Mouse (Mus musculus): ENCODE measurements around the gene Emc9. TPM values are rescaled to one million over a fixed set of nuclear protein-coding genes. Genes with fewer than 3 reads are reported as not detected.
A peak's percentile ranks its signal among the peaks of the same experiment; 100 is the strongest.

Emc9 gene
- total RNA-seq, 2 experiments from 2014 or later, result 66.8 to 70.0 TPM

DNA sequence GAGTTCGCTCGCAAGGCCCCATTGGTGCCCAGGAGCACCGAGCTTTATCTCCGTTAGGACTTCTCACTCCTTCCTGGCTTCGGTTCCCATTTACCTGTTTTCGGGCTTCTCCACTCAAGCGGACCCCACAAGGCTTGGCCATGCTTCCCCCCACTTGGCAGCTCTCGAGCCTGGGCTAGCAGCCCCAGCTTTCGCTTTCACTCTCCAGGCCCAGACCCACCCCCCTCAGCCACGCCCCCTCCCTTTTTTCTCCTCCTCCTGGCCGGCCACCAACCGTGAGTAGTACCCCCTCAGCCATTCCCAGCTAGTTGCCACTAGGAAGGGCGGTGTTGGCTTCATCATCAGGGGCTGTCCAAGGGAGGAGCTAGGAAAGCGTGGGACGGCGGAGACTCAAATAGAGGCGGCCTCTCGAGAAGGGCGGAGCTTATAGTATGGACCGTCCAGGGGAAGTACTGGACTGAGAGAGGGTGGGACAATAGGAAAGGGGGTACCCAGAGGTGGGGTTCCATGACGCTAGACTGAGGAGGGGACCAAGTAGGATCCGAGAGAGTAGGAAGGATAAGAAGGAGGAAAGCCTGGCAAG, 5.7 kb upstream of the Emc9 start, which contains the start of gene Psme2:
Gene Psme2, minus strand, starts transcription at position 366 of the 583 bp plus-strand sequence.
- DNase-seq, result peak; percentile 96 to 99

DNA sequence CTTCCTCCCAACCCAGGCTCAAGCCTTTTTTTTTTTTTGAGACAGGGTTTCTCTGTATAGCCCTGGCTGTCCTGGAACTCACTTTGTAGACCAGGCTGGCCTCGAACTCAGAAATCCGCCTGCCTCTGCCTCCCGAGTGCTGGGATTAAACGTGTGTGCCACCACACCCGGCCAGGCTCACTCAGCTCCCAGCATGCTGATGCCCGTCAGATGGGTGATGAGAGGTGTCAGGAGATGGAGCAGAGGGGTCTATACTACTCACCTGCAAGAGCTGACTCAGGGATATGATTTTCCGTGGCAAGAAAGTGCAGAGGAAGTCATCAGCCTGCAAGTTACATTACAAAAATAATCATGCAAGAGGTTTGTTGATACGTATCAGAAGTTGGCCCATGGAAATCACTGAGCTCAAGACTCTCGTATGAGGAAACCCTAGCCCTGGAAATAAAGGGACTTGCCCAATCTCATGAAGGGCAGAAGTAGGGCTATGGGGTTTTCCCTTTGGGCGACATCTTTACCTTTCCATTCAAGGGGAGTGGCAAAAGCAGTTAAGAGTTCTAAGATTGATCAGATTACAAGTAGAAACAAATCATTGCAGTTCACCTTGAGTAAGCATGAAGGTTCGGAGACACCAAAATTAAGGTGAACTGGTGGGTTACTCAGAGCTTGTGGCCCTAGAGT, 4.8 kb upstream of the Emc9 start:
- DNase-seq, result no peak

DNA sequence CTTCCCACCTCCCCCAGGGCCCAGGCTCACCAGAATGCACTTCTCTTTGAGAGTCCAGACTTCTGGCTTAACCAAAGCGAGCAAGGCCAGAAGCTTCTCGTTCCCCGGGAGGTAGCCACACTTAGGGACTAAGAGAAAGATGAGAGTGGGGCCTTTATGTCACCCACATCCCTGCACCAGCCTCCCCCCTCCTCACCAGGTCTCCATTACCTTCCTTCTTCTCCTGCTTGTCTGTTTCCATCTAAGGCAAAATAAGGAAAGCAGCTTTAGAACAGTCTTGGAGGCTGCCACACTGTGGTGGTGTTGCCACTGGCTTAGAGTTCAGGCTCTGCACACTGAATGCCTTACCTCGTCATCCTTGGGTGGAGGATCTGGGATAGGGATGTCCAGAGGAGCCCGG, 4.2 kb upstream of the Emc9 start:
- DNase-seq, result no peak

DNA sequence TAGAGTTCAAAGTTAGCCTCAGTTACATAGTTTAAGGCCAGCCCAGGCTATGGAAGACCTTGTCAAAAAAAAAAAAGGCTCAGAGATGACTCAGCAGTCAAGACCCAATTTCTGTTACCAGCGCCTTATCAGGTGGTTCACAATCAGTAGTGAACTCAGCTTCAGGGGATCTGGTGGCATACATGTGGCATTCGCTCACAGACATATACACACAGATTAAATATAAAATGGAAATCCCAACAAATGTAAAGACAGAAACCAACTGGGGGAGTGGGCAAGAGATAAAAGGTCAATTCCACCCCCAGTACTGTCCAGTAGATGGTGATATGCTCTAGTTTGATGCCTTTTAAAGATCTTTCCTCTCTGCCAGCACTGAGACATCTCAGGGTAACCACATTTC, 1.0 kb upstream of the Emc9 start:
- no peak for DNase-seq

DNA sequence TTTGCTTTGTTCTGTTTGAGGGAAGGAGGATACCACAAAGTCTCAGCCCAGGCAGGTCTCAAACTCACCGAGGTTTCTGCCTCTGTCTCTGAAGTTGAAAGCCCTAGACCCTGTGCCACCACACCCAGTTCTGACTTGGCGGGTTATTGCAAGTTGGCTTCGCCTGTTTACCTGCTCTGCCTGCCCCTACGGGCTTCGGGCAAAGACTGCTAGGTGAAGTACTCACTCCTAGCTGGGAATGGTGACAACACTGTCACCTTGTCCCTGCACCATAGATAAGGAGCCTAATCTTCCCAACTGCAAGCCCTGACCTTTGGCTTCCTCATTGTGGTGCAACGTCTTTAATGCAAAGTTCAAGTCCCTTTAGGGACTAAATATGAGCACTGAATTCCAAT, 461 bp upstream of the Emc9 start:
- DNase-seq, result peak in 1 of 2 experiments; percentile 49

DNA sequence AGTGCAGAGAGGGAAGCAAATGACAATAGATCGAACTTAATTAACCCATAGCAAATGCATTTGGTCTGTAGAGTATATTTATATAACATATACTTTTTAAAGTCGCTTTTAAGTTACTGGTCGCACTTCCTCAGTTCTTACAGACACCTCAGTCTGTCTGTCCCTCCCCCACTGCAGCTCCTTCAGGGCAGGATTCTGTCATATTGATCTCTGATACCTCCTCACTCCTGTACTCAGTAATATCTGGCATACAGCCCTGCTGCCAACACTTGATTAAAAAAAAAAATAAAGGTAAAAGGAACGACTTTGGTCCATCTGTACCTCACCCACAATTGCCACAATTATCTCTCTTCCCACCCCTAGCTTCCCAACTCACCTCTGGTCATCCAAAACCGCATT, 800 bp downstream of the Emc9 start:
- no peak for DNase-seq

DNA sequence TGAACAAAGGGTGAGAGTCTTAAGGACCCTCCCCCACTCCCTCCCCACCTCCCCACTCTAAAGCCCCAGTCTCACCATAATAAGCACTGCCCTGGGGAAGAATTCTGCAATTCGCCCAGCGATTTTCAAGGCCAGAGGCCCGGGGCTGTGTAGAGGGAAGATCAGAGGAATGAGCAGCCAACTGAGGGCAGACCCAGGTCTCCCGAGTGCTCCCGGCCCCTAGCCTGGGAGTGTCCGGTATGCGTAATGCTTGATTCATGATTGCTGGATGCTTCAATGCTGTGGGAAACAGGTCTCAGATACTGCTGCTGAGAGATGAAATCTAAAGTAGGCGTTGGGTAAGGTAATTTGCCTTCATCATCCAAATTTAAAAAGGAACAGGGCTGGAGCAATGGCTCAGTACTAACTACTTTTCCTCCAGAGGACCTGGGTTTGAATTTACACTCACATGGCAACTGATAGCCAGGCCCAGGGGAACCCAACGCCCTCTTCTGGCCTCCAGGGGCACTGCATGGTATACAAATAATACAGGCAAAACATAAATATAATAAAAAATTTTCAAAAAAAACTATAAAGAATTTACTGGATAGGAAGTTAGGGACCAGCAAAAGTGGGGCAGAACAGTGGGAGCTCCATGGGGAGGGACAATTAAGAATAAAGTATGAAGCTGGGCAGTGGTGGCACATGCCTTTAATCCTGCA, 3.0 kb downstream of the Emc9 start:
- no peak for DNase-seq

DNA sequence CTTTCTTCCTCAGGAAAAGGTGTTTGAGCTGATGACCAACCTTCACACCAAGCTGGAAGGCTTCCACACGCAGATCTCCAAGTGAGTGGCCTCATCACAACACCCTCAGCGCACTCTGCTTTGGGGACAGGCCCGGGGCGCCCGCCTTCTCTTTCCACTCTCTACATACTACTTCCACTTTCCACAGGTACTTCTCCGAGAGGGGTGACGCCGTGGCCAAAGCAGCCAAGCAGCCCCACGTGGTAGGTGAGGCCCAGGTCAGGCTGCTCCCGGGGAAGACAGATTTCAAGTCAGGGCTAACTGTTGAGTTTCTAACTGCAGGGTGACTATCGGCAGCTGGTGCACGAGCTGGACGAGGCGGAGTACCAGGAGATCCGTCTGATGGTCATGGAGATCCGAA, 4.4 kb downstream of the Emc9 start:
- no peak for DNase-seq

DNA sequence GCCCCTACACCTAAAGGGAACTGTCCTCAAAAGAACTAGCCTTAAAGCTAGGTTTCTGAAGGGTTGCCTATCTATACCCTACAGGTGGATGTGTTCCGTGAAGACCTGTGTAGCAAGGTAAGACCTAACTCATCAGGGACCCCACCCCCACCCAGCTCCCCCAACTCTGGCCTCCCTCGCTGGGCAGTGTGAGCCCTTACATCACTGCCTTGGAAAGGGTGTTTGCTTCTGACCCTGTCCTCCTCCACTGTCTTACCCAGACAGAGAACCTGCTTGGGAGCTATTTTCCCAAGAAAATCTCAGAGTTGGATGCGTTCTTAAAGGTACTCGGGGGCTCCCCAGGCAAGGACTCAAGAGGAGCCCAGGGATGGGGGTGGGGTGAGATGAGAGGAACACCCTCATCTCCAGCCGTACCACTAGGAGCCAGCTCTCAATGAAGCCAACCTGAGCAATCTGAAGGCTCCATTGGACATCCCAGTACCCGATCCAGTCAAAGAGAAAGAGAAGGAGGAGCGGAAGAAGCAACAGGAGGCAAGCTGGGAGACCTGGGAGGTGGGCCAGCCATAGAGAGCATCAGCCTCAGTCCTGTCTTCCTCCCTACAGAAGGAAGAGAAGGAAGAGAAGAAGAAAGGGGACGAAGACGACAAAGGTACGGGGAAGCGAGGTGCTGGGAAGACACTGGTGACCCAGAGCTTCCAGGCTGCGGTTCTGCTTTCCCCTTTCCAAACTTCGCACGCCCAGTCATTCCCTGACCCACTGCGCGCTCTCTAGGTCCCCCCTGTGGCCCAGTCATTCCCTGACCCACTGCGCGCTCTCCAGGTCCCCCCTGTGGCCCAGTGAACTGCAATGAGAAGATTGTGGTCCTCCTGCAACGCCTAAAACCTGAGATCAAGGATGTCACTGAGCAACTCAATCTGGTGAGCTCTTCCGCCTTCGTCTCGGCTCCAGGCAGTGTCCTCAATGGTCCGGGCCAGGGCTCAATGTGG, 5.3 kb downstream of the Emc9 start:
- no peak for DNase-seq

DNA sequence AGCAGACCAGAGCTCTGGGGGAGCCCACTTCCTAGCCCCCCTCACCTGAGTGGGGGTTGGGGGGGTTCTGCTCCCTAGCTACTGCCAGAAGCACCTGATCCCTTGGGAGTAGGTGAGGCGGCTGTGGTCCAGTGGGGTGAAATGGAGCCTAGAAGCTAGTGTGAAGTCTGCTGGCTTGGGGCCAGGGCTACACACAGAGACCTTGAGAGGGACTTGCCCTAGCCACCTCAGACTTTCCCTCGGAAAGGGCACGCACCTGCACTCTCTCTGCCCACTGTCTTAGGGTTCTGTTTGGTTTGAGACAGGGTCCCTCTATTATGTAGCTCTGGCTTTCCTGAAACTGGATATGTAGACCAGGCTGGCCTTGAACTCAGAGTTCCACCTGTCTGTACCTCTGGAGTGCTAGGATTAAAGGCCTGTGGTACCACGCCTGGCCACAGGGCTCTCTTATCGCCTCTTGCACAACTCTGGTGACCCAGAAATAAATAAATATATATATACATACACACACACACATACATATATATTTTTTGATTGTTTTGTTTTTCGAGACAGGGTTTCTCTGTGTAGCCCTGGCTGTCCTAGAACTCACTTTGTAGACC, 6.3 kb downstream of the Emc9 start:
- peak in 1 of 2 experiments; percentile 70 for DNase-seq

DNA sequence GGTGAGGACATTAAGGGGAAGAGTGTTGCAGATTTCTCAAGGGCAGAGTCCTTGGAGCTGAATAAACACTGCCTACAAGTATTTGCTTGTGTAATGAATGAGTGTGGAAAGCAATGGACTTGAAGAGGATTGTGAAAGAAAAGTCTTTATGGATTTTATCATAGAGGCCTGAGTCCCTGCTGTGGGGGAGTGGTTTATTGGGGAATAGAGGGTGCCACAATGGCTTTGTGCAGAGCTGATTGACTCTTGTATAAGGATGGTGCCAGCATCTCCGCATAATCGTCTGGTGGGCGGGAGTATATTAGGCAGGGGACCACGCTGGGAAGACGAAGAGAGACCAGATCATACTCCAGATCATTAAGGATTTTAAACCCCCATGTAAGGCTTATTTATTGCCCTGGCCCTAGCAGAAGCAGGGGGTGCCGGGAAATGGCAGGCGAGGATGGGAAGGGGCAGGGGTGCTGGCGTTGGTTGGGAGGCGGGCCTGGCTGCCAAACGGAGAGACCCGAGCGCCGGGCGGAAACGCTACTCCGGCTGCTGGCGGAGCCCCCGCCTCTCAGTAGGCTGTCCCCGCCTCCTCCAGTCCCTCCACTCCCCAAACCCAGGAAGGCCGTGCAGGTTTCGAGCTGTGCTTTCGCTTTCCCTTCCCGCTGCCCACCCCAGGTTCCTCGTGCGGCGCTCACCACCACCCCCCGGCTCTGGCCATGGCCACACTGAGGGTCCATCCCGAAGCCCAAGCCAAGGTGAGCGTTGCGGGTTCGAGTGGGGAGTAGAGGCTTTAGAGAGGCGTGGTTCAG, 7.0 kb downstream of the Emc9 start, which contains the start of gene Psme1:
Gene Psme1, plus strand, starts transcription at position 253 of the 797 bp plus-strand sequence.
- DNase-seq, result peak; percentile 84 to 92

DNA sequence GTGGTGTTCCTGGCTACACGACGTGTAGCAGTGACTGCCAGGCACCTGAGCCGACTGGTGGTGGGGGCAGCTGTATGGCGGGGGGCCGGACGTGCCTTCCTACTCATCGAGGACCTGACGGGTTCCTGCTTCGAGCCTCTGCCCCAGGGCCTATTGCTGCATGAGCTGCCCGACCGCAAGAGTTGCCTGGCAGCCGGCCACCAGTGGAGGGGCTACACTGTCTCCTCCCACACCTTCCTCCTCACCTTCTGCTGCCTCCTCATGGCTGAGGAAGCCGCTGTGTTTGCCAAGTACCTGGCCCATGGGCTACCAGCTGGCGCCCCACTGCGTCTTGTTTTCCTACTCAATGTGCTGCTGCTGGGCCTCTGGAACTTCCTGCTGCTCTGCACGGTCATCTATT, 8.7 kb downstream of the Emc9 start:
- peak in 1 of 2 experiments; percentile 41 for DNase-seq

DNA sequence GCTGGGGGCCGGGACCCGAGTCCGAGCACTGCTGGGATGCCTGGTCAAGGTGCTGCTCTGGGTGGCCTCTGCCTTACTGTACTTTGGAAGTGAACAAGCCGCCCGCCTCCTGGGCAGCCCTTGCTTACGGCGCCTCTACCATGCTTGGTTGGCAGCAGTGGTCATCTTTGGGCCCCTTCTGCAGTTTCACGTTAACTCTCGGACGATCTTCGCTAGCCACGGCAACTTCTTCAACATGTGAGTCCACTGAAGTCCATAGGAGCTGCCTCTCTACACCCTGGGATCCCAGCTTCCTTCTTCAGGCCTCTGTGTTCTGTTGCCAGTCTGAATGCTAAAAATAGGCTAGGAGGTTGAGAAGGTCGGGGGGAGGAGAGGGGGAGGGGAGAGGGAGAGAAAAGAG, 9.4 kb downstream of the Emc9 start:
- peak; percentile 51 to 55 for DNase-seq

DNA sequence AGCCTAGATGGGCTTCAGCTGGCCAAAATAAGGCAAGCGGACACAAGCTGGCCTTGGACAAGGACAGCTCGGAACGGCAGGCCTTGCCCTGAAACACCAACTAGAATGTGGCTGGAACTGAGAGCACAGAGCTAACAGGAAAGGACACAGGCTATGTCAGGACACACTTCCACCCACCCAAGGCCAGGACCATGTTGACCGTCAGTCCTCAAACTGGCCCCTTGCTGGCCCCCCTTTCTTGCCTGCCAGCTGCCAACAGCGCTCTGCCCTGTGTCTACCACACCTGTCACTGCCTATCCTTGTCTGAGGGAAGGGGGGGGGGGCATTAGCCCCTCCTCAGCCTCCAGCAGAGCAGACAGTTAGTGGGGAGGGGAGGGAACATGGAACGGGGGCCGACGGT, 9.8 kb downstream of the Emc9 start, which contains the start of gene Fitm1:
Gene Fitm1, plus strand, starts transcription at position 316 of the 400 bp plus-strand sequence.
- peak; percentile 62 to 78 for DNase-seq

DNA sequence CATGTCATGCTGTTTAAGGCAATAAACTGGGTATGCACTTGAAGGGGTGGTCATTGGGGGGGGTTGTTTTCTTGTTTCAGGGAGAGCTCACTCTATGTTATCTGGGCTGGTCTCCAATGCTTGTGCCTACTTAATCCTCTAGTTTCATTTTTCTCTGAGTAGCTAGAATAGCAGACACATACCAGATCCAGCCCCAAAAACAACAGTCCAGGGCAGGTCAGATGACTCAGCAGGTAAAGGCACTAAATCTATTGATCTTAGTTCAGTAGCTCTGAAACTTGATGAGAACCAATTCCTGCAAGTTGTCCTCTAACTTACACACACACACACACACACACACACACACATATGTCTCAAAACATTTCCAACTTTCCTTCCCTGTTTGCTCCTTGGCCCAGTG, 13.3 kb downstream of the Emc9 start:
- DNase-seq, result no peak

DNA sequence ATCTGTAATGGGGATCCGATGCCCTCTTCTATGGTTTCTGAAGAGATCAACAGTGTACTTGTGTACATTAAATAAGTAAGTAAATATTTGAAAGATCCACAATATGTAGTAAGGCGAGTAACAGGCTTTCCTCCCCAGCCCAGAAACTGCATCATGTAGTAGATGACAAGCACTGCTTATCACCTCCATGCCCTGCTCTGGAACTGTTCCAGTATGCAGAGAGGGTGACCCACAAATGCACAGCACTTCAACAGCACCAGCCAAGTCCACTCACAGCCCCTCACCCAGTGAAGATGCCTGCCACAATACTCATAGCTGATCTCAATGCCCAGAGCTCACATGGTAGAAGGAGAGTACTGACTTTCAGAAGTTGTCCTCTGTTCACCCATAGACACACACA, 14.5 kb downstream of the Emc9 start:
- DNase-seq, result no peak

DNA sequence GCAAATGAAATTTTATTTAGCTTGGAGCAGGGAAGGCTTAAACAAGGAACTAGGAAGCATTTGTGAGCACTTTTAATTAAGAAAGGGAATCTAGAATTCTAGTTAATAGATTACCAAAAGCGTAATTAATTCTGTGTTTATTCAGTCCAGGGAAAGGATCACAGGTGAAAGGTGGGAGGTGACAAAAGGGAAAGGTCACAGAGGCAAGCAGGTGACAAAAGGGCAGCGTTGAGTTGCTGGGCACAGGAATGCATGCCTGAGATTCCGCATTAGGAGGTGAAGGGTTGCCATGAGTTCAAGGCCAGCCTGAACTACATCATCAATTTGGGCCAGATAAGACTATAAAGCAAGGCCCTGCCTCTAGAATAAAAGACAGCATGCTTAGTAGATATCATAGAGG, 17.6 kb downstream of the Emc9 start:
- DNase-seq, result no peak

DNA sequence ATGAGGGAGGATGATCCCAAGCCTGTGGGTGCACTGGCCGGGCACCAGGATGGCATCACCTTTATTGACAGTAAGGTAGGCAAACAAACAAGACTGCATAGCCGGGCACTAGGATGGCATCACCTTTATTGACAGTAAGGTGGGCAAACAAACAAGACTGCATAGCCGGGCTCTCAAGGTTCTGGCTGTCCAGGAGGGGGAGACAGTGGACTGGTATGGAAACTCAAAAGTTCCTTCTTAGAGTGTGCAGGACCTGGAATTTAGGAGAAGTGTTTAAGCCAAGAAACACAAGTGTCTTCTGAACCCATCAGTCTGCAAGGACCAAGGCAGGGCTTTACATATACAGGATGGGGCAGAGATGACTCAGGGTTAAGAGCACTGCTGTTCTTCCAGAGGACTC, 19.4 kb downstream of the Emc9 start:
- no peak for DNase-seq

DNA sequence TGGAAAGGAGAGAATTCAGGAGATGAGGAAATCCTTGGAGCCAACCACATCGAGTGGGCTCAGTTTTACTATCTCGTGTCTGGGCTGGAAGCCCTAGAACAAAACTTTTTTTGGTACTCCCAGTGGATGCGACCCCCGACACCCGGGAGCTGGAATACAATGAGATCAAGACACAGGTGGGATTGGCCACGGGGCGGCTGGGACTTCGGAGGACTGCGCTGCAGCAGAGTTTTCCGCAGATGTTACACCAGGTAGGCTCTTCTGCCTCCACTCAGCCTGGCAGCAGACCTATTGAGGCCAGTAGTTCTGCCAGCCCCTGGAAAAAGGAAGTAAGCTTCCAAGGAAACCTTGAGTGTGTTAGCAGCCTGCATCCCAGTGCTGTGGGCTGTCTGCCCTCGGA, 21.9 kb downstream of the Emc9 start:
- no peak for DNase-seq

DNA sequence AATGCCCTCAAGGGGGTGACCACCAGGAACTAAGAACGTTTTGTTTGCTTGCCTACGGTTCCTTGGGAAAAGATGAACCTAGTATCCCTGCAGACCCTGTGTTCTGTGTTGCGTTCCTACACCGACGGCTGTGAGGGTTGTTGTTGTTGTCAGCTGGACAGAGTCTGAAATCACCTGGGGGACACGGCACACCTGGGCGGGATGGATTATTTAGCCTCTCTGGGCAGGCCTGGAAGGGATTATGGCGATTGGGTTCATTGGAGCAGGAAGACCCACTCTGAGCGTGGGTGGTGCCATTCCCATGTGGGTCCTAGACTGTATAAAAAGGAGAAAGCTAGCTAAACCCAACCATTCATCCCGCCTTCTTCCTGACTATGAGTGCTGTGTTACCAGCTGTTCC, 23.2 kb downstream of the Emc9 start:
- no peak for DNase-seq

Data from heart, adult 18-20 months (tissue).